Mouse (Mus musculus) thymus, adult 2 months (tissue): ENCODE measurements around the gene Tinf2. TPM values are rescaled to one million over a fixed set of nuclear protein-coding genes. Genes with fewer than 3 reads are reported as not detected.

ENCODE experiments used
- DNase-seq: peaks from one replicate; pipeline ENCODE4 v3.0.0; 2021
- H3K27ac ChIP-seq: fragments of 200-500 bp; 2 replicates; pipeline ENCODE4 v1.5.1; 2012; ENCODE audit warnings: low read length, control low read depth; ENCODE audit not compliant: control insufficient read depth, insufficient read depth
- H3K27me3 ChIP-seq: fragments of 200-500 bp; 2 replicates; pipeline ENCODE4 v1.6.1; 2012; ENCODE audit warnings: mild to moderate bottlenecking, low read length, moderate library complexity, mixed read lengths; ENCODE audit not compliant: control insufficient read depth, insufficient read depth
- H3K36me3 ChIP-seq: fragments of 200-500 bp; 2 replicates; pipeline ENCODE4 v1.6.1; 2012; ENCODE audit warnings: mild to moderate bottlenecking, low read length, moderate library complexity; ENCODE audit not compliant: control insufficient read depth, insufficient read depth
- H3K4me1 ChIP-seq: fragments of 200-500 bp; replicated peaks from 2 replicates; pipeline ENCODE4 v1.6.1; 2012; ENCODE audit warnings: low read length; ENCODE audit not compliant: control insufficient read depth, insufficient read depth
- H3K4me3 ChIP-seq: fragments of 200-500 bp; 2 replicates; pipeline ENCODE4 v1.5.1; 2012; ENCODE audit warnings: mild to moderate bottlenecking, low read length, control low read depth, moderate library complexity; ENCODE audit not compliant: control insufficient read depth, insufficient read depth
- CTCF ChIP-seq: fragments of 200-500 bp; IDR thresholded peaks from 2 replicates; pipeline ENCODE4 v1.5.1; 2012; ENCODE audit warnings: mild to moderate bottlenecking, control low read depth, low read length, moderate library complexity, borderline replicate concordance; ENCODE audit not compliant: control insufficient read depth, poor library complexity, insufficient read depth; ENCODE audit errors: extremely low read depth
- POLR2A ChIP-seq: fragments of 200-500 bp; IDR thresholded peaks from 2 replicates; pipeline ENCODE4 v1.6.1; 2012; ENCODE audit warnings: mild to moderate bottlenecking, low read length, control low read depth, moderate library complexity; ENCODE audit not compliant: control insufficient read depth, poor library complexity, insufficient read depth; ENCODE audit errors: extremely low read depth
- WGBS: fragments of 180-500 bp; shearing (Covaris S2); methylation state at CpG from one replicate; pipeline ENCODE4 v1.1.7; 2018; 5-methylcytosine and 5-hydroxymethylcytosine counted together
- polyA plus RNA-seq: library from polyadenylated mRNA; depleted of rRNA; stranded (reverse); fragments of >200 nt; gene quantifications from 2 replicates; pipeline ENCODE4 v1.2.3, GENCODE M21; 2012

Tinf2 gene
- polyA plus RNA-seq, 1 experiment = 51.9 TPM

DNA sequence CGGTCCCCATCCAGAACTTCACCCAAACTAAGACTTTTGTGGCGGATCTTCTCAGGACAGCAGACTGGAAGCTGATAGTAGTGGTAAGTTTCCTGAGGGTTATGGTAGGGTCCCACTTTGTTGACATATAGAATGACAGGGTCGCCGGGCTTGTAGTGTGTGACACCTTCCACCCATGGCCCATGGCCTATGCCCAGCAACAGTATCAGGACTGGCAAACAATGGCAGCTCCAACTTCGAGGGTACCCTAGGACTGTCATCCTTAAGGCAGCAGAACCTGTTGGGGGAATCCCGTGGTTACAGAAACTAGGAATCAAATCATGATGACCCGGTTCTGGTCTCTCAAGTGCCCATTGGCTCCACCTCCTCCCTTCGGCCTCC lies 39.0 kb downstream of the Tinf2 start:
- Histone ChIP-seq H3K36me3 (no peaks in the 10 kb centered on the region; the same call in 1 of the 2 replicates), H3K4me3 (peak overlapping the region; percentile 65), H3K4me1 (peaks cover 15% of the 10 kb centered on the region), H3K27me3 (no peaks in the 10 kb centered on the region), H3K27ac (no peak overlapping the region)
- 24% methylated on average over 8 of the region's 8 CpGs for WGBS
- TF ChIP-seq POLR2A = no peak
- no peak for TF ChIP-seq CTCF
- DNase-seq = no peak

GRCm38 (mm10) chr14:55641291-55641690 lies 40.3 kb downstream of the Tinf2 start:
- 78% methylated on average over 13 of the region's 13 CpGs for WGBS
- Histone ChIP-seq H3K36me3 (no peaks in the 10 kb centered on the region; the same call in 1 of the 2 replicates), H3K4me1 (peaks cover 15% of the 10 kb centered on the region), H3K27ac (no peak overlapping the region), H3K27me3 (no peaks in the 10 kb centered on the region), H3K4me3 (no peak overlapping the region)
- no peak for DNase-seq
- TF ChIP-seq POLR2A (no peak), CTCF (no peak)

DNA sequence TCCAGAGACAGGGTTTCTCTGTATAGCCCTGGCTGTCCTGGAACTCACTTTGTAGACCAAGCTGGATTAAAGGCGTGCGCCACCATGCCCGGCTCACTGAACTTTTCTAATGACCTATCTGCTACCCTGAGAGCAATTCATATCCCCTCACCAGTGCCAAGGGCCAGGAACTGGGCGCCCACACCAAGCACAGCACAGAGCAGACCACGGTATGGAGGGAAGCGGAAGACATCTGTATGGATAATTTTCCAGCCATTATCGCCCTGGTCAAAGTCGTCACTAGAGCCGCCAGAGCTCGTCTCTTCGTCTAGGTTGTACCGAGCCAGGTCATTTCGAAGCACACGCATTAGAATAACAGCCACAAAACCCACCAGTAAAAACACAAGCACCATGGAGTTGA lies 40.8 kb downstream of the Tinf2 start:
- DNase-seq = no peak
- WGBS = 96% methylated on average over 14 of the region's 14 CpGs
- no peak overlapping the region for H3K4me3 ChIP-seq
- TF ChIP-seq POLR2A = no peak
- TF ChIP-seq CTCF = no peak
- no peaks in the 10 kb centered on the region for H3K27me3 ChIP-seq
- H3K4me1 ChIP-seq = peaks cover 15% of the 10 kb centered on the region
- H3K36me3 ChIP-seq = no peaks in the 10 kb centered on the region; the same call in 1 of the 2 replicates
- H3K27ac ChIP-seq = no peak overlapping the region

- no peak for TF ChIP-seq POLR2A
- no peaks in the 10 kb centered on the region for H3K27me3 ChIP-seq
- WGBS = 95% methylated on average over 9 of the region's 9 CpGs
- no peak within 1 kb of the TSS for H3K4me3 ChIP-seq
- no peaks in the 10 kb centered on the region; the same call in 1 of the 2 replicates for H3K36me3 ChIP-seq
- no peak within 1 kb of the TSS for H3K27ac ChIP-seq
- peaks cover 13% of the 10 kb centered on the region for H3K4me1 ChIP-seq
- no peak for DNase-seq
Measured at GRCm38 (mm10) chr14:55637795-55638194, 43.8 kb downstream of the Tinf2 start, which contains the start of gene Gm49378. TSS of gene Gm49378 (minus strand) at chr14:55637895.

- Histone ChIP-seq H3K27me3 (no peaks in the 10 kb centered on the region), H3K27ac (no peak within 1 kb of the TSS), H3K4me1 (peaks cover 6% of the 10 kb centered on the region), H3K4me3 (peak within 1 kb of the TSS; percentile 51), H3K36me3 (no peaks in the 10 kb centered on the region; the same call in 1 of the 2 replicates)
- peak; percentile 84 for DNase-seq
- TF ChIP-seq POLR2A (peak; percentile 62; the same call in 1 of the 2 replicates), CTCF (no peak)
- WGBS = under 1% methylated on average over 30 of the region's 33 CpGs
Measured at GRCm38 (mm10) chr14:55635523-55636007, 46.1 kb downstream of the Tinf2 start, which contains the start of gene Ipo4. TSS of gene Ipo4 (minus strand) at chr14:55635957.

DNA sequence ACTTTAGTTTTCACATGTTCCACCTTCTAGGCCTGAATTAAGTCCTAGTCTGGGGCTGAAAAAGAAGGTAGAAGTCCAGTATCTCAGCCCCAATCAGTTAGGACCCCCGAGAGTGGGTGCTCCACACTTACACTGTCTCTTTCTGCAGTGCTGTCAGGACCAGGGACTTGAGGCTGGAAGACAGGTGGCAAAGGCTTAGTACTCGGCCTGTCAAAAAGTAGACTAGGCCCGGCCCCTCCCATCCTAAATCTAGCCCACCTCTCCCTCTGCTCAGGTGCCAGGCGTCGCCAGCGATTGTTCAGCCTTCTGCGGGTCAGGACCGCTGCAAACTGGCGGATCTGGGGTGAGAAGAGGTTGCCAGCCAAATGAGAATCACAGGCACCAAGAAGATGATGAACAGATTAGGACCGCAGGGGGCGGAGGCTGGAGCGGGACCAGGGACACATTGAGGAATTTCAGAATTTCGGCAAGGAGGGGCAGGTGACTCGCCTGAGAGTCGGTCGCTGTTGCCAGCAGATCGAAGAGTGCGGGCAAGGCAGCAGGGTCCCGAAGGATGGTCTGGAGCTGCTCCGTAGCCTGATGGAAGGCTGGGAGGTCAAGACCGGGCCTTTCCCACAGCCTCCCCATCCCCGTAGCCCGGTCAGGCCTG lies 46.6 kb downstream of the Tinf2 start:
- DNase-seq = no peak
- TF ChIP-seq CTCF (no peak), POLR2A (no peak)
- Histone ChIP-seq H3K4me1 (peaks cover 6% of the 10 kb centered on the region), H3K27me3 (no peaks in the 10 kb centered on the region), H3K36me3 (no peaks in the 10 kb centered on the region; the same call in 1 of the 2 replicates), H3K4me3 (peak overlapping the region; percentile 51), H3K27ac (no peak overlapping the region)
- WGBS = 7% methylated on average over 23 of the region's 23 CpGs
